Mouse (Mus musculus) cerebellum, postnatal 10 days (tissue): ENCODE data around the gene Auts2.

Experiments
- DNase-seq, 2 experiments: peaks; one replicate each; pipeline ENCODE4 v3.0.0; 2021; ENCODE audit warnings: mixed read lengths in 2 of 2

Gene Auts2

GRCm38 (mm10) chr5:132445213-132445954, 97.8 kb downstream of the Auts2 start:
- DNase-seq, result no peak

GRCm38 (mm10) chr5:132442948-132443347, 100.2 kb downstream of the Auts2 start:
- no peak for DNase-seq

- DNase-seq, result no peak
These were observed 104.7 kb downstream of the Auts2 start for GRCm38 (mm10) chr5:132438414-132438813.

GRCm38 (mm10) chr5:132437994-132438393, 105.2 kb downstream of the Auts2 start:
- peak; percentile 47 to 50 for DNase-seq

- no peak for DNase-seq
These were observed 105.7 kb downstream of the Auts2 start for GRCm38 (mm10) chr5:132437478-132437877.

GRCm38 (mm10) chr5:132436901-132437300, 106.2 kb downstream of the Auts2 start:
- peak; percentile 15 to 31 for DNase-seq

GRCm38 (mm10) chr5:132436473-132436872, 106.7 kb downstream of the Auts2 start:
- DNase-seq, result no peak

GRCm38 (mm10) chr5:132435401-132435800, 107.7 kb downstream of the Auts2 start:
- no peak for DNase-seq

- no peak for DNase-seq
These were observed 109.6 kb downstream of the Auts2 start for GRCm38 (mm10) chr5:132433377-132434115.

- no peak for DNase-seq
These were observed 113.8 kb downstream of the Auts2 start for GRCm38 (mm10) chr5:132429363-132429762.

GRCm38 (mm10) chr5:132426342-132426741, 116.8 kb downstream of the Auts2 start:
- no peak for DNase-seq

- no peak for DNase-seq
These were observed 117.3 kb downstream of the Auts2 start for GRCm38 (mm10) chr5:132425792-132426309.

- no peak for DNase-seq
These were observed 132.7 kb downstream of the Auts2 start for GRCm38 (mm10) chr5:132410338-132410852.

- DNase-seq, result peak; percentile 33 to 64
These were observed 134.1 kb downstream of the Auts2 start for GRCm38 (mm10) chr5:132408892-132409575.

GRCm38 (mm10) chr5:132400556-132400955, 142.6 kb downstream of the Auts2 start:
- peak; percentile 45 to 52 for DNase-seq

GRCm38 (mm10) chr5:132399486-132399885, 143.7 kb downstream of the Auts2 start:
- no peak for DNase-seq

- DNase-seq, result no peak
These were observed 147.2 kb downstream of the Auts2 start for GRCm38 (mm10) chr5:132395922-132396321.

GRCm38 (mm10) chr5:132394800-132395575, 148.2 kb downstream of the Auts2 start:
- peak; percentile 15 to 20 for DNase-seq

- DNase-seq, result no peak
These were observed 151.0 kb downstream of the Auts2 start for GRCm38 (mm10) chr5:132391831-132392763.

GRCm38 (mm10) chr5:132388746-132389145, 154.4 kb downstream of the Auts2 start:
- no peak for DNase-seq

GRCm38 (mm10) chr5:132385244-132385855, 157.8 kb downstream of the Auts2 start:
- no peak for DNase-seq
